Mouse (Mus musculus) liver, postnatal 0 days (tissue): Measurements from ENCODE around the gene Ugdh. TPM values are rescaled to one million over a fixed set of nuclear protein-coding genes. Genes with fewer than 3 reads are reported as not detected.
"Not testable (repeated sequence)": the region's sequence is repeated elsewhere in the genome, so short reads cannot be mapped to it uniquely, and the experiment has no call there.

Source experiments
- ATAC-seq: fragments of 200-750 bp; cut with Nextera tagmentation; 2 replicates; pipeline ENCODE4 v1.8.0; 2017; ENCODE audit warnings: mild to moderate bottlenecking, moderate library complexity
- DNase-seq: peaks from one replicate; pipeline ENCODE4 v3.0.0-alpha.2; 2016
- H3K27ac ChIP-seq: fragments of 300-500 bp; sonication (generic); 2 replicates; pipeline ENCODE4 v1.5.1; 2014; ENCODE audit warnings: antibody characterized with exemption, moderate library complexity, mild to moderate bottlenecking, low read depth
- H3K27me3 ChIP-seq: fragments of 300-500 bp; sonication (generic); 2 replicates; pipeline ENCODE4 v1.6.1; 2014; ENCODE audit warnings: low read length, control low read depth, mixed read lengths; ENCODE audit not compliant: insufficient read depth
- H3K36me3 ChIP-seq: fragments of 300-500 bp; sonication (generic); replicated peaks from 2 replicates; pipeline ENCODE4 v1.6.1; 2014; ENCODE audit warnings: mild to moderate bottlenecking, control low read depth, low read length, moderate library complexity, mixed read lengths; ENCODE audit not compliant: insufficient read depth
- H3K4me1 ChIP-seq: fragments of 300-500 bp; sonication (generic); 2 replicates; pipeline ENCODE4 v1.6.1; 2014; ENCODE audit warnings: antibody characterized with exemption, mild to moderate bottlenecking, control low read depth; ENCODE audit not compliant: insufficient read depth
- H3K4me2 ChIP-seq: fragments of 300-500 bp; sonication (generic); 2 replicates; pipeline ENCODE4 v1.6.1; 2014; ENCODE audit warnings: low read depth, mild to moderate bottlenecking, low read length, moderate library complexity, mixed read lengths
- H3K4me3 ChIP-seq: fragments of 300-500 bp; sonication (generic); 2 replicates; pipeline ENCODE4 v1.5.1; 2014; ENCODE audit warnings: low read depth, low read length
- H3K9ac ChIP-seq: fragments of 300-500 bp; sonication (generic); replicated peaks from 2 replicates; pipeline ENCODE4 v1.6.1; 2014; ENCODE audit warnings: mild to moderate bottlenecking, moderate library complexity
- H3K9me3 ChIP-seq: fragments of 300-500 bp; sonication (generic); 2 replicates; pipeline ENCODE4 v1.6.1; 2016; ENCODE audit warnings: mild to moderate bottlenecking, control low read depth, low read length, mixed read lengths
- CTCF ChIP-seq: sonication (generic); IDR thresholded peaks from 2 replicates; pipeline ENCODE4 v1.5.1; 2016; ENCODE audit warnings: antibody characterized with exemption, low read depth
- EP300 ChIP-seq: IDR thresholded peaks from 2 replicates; pipeline ENCODE4 v1.6.1; 2016; ENCODE audit warnings: antibody characterized with exemption, low read depth, mild to moderate bottlenecking
- WGBS: fragments of 180-500 bp; shearing (Covaris S2); extraction: QIAGEN DNeasy Blood & Tissue Kit; methylation state at CpG from one replicate; pipeline ENCODE4 v1.1.7; 2014; ENCODE audit not compliant: insufficient replicate concordance; 5-methylcytosine and 5-hydroxymethylcytosine counted together
- polyA plus RNA-seq: library from polyadenylated mRNA; unstranded; fragments of >200 nt; fragmentation: Nextera tagmentation; extraction: Ambion mirVana; gene quantifications from 2 replicates; pipeline ENCODE4 v1.2.1, GENCODE M21; 2015

Gene Ugdh
- 13.0 and 13.5 TPM in 2 replicates for polyA plus RNA-seq

- H3K4me3 ChIP-seq: peak within 1 kb of the TSS; percentile 89
- TF ChIP-seq EP300: no peak
- TF ChIP-seq CTCF: no peak
- 1% methylated on average over 48 of the region's 51 CpGs for WGBS
- H3K4me2 ChIP-seq: peak within 1 kb of the TSS; percentile 66
- DNase-seq: peak; percentile 97
- no peaks in the 10 kb centered on the region for H3K36me3 ChIP-seq
- no peaks in the 10 kb centered on the region for H3K9me3 ChIP-seq
- peak; percentile 99 for ATAC-seq
- H3K9ac ChIP-seq: peak within 1 kb of the TSS; percentile 55
- peak within 1 kb of the TSS; percentile 19 for H3K27ac ChIP-seq
- peaks cover 5% of the 10 kb centered on the region for H3K4me1 ChIP-seq
- no peaks in the 10 kb centered on the region for H3K27me3 ChIP-seq
These were observed at the start of gene Ugdh for GRCm38 (mm10) chr5:65435806-65436561. Gene Ugdh, minus strand, starts transcription at chr5:65435949.

- Histone ChIP-seq H3K9me3 (no peaks in the 10 kb centered on the region), H3K4me1 (peaks cover 33% of the 10 kb centered on the region), H3K4me3 (no peak overlapping the region), H3K9ac (no peak overlapping the region), H3K36me3 (0 out of 2 replicates have a peak, but pooled peaks cover 6% of the 10 kb centered on the region), H3K4me2 (no peak overlapping the region), H3K27ac (no peak overlapping the region; the same call in 1 of the 2 replicates), H3K27me3 (no peaks in the 10 kb centered on the region)
- TF ChIP-seq CTCF (no peak), EP300 (no peak)
- ATAC-seq (no peak), DNase-seq (no peak)
- WGBS: 81% methylated on average over 4 of the region's 4 CpGs
These were observed 47.2 kb upstream of the Ugdh start for GRCm38 (mm10) chr5:65482996-65483395.

- no peak for DNase-seq
- ATAC-seq: peak; percentile 10; the same call in 1 of the 2 replicates
- TF ChIP-seq EP300: peak; percentile 71; the same call in 1 of the 2 replicates
- TF ChIP-seq CTCF: no peak
These were observed 44.8 kb upstream of the Ugdh start for GRCm38 (mm10) chr5:65480511-65480910.

GRCm38 (mm10) chr5:65479681-65480445 is 44.1 kb upstream of the Ugdh start:
- Histone ChIP-seq H3K4me1 (peaks cover 31% of the 10 kb centered on the region), H3K27me3 (no peaks in the 10 kb centered on the region), H3K9ac (no peak overlapping the region), H3K27ac (peak overlapping the region; percentile 81), H3K36me3 (0 out of 2 replicates have a peak, but pooled peaks cover 2% of the 10 kb centered on the region), H3K9me3 (no peaks in the 10 kb centered on the region), H3K4me3 (no peak overlapping the region), H3K4me2 (no peak overlapping the region)
- 71% methylated on average over 9 of the region's 9 CpGs for WGBS
- DNase-seq: peak; percentile 27
- peak; percentile 82 for ATAC-seq
- TF ChIP-seq CTCF (no peak), EP300 (peak; percentile 35; the same call in 1 of the 2 replicates)

More at GRCm38 (mm10) chr5:65480511-65480910, 44.8 kb upstream of the Ugdh start:
- H3K4me3 ChIP-seq: no peak overlapping the region
- H3K4me2 ChIP-seq: no peak overlapping the region
- peaks cover 31% of the 10 kb centered on the region for H3K4me1 ChIP-seq
- H3K9ac ChIP-seq: no peak overlapping the region
- 32% methylated on average over 4 of the region's 4 CpGs for WGBS
- H3K9me3 ChIP-seq: no peaks in the 10 kb centered on the region
- H3K27me3 ChIP-seq: no peaks in the 10 kb centered on the region
- peak overlapping the region; percentile 81 for H3K27ac ChIP-seq
- H3K36me3 ChIP-seq: 0 out of 2 replicates have a peak, but pooled peaks cover 2% of the 10 kb centered on the region

GRCm38 (mm10) chr5:65478224-65478623 is 42.5 kb upstream of the Ugdh start:
- H3K4me2 ChIP-seq: no peak overlapping the region
- H3K9me3 ChIP-seq: no peaks in the 10 kb centered on the region
- no peaks in the 10 kb centered on the region for H3K36me3 ChIP-seq
- peaks cover 27% of the 10 kb centered on the region for H3K4me1 ChIP-seq
- no peak overlapping the region for H3K4me3 ChIP-seq
- H3K27ac ChIP-seq: no peak overlapping the region
- TF ChIP-seq EP300 (no peak), CTCF (peak; percentile 63)
- no peaks in the 10 kb centered on the region for H3K27me3 ChIP-seq
- H3K9ac ChIP-seq: no peak overlapping the region
- no peak for DNase-seq
- no peak for ATAC-seq
- WGBS: 70% methylated on average over 4 of the region's 4 CpGs

GRCm38 (mm10) chr5:65476739-65477138 is 41.0 kb upstream of the Ugdh start:
- H3K9ac ChIP-seq, H3K27me3 ChIP-seq, H3K9me3 ChIP-seq, H3K4me3 ChIP-seq, H3K4me2 ChIP-seq, H3K36me3 ChIP-seq, DNase-seq: not testable (repeated sequence)
- H3K27ac ChIP-seq: peak overlapping the region; percentile 69
- peak; percentile 17; the same call in 1 of the 2 replicates for ATAC-seq
- WGBS: 69% methylated on average over 4 of the region's 4 CpGs
- 0 out of 2 replicates have a peak, but pooled peaks have one; percentile 24 for TF ChIP-seq EP300
- peaks cover 21% of the 10 kb centered on the region for H3K4me1 ChIP-seq
